Mouse (Mus musculus) urinary bladder, postnatal 10 days (tissue): ENCODE results near the gene Pacs2.
A peak's percentile ranks its signal among the peaks of the same experiment; 100 is the strongest.

Experiments used
- DNase-seq: peaks from one replicate; pipeline ENCODE4 v3.0.0; 2022; ENCODE audit warnings: low spot score

The Pacs2 gene

DNA sequence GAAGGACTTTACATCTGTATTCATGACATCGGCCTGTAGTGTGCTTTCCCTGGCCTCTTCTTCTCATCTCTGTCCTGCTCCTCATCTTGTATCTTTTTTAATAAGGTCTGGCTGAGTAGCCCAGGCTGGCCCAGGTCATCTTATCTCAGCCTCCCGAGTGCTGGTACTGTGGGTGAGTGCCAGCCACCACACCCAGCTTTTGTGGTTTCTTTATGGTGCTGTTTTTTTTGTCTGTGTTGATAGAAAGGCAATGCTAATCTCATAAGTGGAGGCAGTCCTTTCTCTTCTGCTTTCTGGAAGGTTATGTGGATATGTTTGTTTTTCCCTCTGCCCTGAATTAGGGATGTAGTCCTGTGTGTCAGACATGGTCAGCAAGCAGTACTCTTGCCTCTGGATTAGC lies 28.2 kb downstream of the Pacs2 start:
- DNase-seq = no peak

- no peak for DNase-seq
These were observed 30.8 kb downstream of the Pacs2 start for GRCm38 (mm10) chr12:113044916-113045677.

GRCm38 (mm10) chr12:113046861-113047260 lies 32.6 kb downstream of the Pacs2 start:
- DNase-seq = no peak

- DNase-seq = no peak
These were observed 33.8 kb downstream of the Pacs2 start for GRCm38 (mm10) chr12:113048103-113048502.

DNA sequence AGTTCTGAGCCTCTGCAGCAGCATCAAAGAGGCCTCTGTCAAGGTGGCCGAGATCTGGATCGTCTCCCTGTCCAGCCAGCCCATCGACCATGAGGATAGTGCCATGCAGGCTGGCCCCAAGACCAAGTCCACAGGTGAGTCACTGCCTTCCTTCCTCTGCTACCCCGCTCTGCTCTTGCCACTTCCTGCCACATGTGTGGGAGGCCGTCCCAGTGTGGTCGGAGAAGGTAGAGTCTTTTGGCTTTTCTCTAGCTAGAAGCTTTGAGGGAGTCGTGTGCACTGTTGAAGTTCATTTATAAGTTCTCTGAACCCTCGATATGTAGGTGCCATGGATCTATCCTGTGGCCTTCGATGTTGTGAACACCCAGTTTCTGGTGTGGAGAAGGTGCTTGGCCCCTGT lies 35.5 kb downstream of the Pacs2 start:
- DNase-seq = no peak

- no peak for DNase-seq
These were observed 36.4 kb downstream of the Pacs2 start for GRCm38 (mm10) chr12:113050671-113051070.

DNA sequence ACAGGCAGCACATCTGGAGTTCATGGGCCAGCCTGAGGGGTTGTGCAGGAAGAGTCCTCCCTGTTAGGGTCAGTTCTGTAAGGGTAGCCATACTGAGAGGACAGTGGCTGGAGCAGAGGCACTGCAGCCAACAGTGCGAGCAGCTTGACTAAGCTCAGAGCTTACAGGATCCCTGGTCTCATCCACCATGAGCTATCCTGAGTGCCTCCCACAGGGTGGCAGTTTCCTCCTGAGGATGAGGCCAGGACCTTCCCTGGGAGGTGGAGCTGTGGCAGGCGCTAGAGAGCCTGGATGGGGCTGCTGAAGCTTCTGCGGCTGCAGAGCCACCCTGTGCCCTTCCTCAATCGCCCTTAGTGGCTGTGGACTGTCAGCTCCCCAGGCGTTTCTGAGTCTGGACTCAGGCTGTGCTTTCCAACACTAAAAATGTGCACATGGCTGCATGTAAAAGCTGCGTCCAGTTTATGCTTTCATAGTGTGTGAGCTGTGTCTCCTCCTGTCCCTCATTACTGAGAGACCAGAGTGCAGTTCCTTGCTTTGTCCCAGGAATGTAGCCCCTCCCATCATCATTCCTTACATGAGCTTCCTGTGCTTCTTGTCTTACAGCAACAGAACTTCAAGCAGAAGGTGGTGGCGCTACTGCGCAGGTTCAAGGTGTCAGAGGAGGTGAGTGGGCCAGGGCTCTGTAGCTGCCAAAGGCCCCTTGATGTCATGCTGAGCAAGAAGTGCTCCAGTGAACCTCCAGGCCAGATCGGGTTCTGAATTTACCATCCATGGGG lies 37.5 kb downstream of the Pacs2 start:
- DNase-seq = no peak

DNA sequence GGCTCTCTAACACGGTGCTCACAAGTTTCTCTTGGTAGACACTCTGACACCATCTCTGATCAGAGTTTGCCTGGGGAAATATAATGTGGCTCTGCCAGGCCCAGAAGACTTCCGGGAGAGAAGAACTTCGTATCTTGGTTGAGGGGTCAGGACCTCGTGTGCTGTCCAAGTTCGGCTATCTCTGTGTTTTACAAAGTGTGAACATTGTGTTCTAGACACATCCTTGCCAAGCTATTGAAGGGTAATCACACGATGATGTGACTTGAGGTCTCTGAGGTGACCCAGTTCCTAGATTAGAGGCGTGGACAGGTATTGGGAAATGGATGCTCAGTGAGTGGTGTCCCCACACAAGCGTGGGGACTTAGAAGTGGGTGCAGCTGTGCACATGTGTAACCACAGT lies 41.8 kb downstream of the Pacs2 start:
- DNase-seq = no peak

- no peak for DNase-seq
These were observed 45.9 kb downstream of the Pacs2 start for GRCm38 (mm10) chr12:113060178-113060577.

GRCm38 (mm10) chr12:113061606-113062005 lies 47.3 kb downstream of the Pacs2 start:
- DNase-seq = no peak

- no peak for DNase-seq
These were observed 47.9 kb downstream of the Pacs2 start for GRCm38 (mm10) chr12:113062201-113062600.

DNA sequence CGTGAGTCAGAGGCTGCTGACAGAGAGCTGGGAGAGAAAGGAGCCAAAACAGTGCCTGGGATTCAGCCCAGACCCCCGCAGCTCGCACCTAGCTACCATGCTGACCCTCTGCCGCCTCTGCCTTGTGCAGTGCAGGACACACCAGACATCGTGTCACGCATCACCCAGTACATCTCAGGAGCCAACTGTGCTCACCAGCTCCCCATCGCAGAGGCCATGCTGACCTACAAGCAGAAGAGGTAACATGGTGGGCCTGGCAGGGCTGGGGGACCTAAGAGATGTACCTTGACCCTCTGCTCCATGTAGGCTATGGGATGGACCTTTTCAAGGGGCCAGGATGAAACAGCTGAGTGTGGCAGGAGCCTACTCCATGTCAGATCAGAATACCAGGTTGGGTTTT lies 49.4 kb downstream of the Pacs2 start:
- no peak for DNase-seq

- no peak for DNase-seq
These were observed 53.7 kb downstream of the Pacs2 start for GRCm38 (mm10) chr12:113068002-113068401.

- DNase-seq = no peak
These were observed 55.1 kb downstream of the Pacs2 start for GRCm38 (mm10) chr12:113069389-113069788.

DNA sequence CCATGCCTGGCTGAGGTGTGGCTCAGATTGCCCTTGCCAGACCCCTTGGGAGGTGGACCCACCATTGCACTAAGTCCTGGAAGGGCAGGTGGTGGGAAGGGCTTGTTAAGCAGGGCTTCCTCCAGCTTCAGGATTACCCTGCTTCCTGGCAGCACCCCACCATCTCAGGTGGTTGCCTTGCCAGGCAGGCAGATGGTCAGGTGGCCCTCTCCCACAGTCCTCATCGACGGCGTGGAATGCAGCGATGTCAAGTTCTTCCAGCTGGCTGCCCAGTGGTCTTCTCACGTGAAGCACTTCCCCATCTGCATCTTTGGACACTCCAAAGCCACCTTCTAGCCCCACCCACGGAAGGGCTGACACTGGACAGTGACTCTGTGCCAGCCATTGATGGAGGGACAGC lies 57.0 kb downstream of the Pacs2 start:
- no peak for DNase-seq

DNA sequence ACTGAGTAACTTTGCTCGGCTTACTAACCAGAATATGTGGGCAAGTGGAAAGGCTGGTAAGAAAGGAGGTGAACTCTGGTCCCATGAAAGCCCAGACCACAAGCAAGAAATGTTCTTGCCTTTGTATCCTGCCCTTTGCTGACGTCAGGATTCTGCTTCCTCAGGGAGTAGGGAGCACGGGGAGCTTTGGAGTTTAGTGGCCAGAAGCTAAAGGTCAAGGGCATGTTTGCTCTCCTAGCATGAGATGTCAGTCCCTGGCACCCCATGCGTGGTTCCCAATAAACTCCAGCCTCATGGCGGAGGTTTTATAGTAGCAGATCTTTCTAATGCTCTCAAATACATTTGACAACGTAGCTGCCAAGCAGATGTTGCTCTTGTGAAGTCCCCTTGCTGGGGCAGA lies 57.5 kb downstream of the Pacs2 start:
- no peak for DNase-seq

GRCm38 (mm10) chr12:113073420-113074328 lies 59.4 kb downstream of the Pacs2 start:
- DNase-seq = no peak

- DNase-seq = peak; percentile 35
These were observed 60.2 kb downstream of the Pacs2 start, which contains the start of gene Tex22 for GRCm38 (mm10) chr12:113074329-113075062. Tex22 (plus strand) TSS chr12:113074502.

- DNase-seq = peak; percentile 56
These were observed 60.8 kb downstream of the Pacs2 start for GRCm38 (mm10) chr12:113075063-113075454.

DNA sequence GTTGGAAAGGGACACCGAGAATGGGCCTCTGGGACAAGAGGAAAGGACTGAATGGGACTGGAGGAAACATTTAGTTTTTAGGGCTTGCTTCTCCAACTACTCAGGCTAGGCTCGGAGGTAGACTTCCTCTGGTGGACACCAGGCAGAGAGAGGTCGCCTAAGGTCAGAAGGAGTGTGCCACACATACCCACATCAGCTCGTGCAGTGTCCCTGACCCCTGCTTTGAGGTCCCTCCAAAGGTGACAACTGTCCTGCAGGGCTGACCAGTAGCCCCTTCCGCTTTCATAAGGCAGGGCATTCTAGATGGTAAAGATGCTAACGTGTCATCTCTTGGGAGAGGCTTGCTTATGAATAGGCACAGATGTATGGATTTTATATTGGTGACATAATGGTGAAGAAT lies 61.2 kb downstream of the Pacs2 start:
- DNase-seq = no peak

- DNase-seq = no peak
These were observed 73.0 kb downstream of the Pacs2 start for GRCm38 (mm10) chr12:113087276-113087675.

- DNase-seq = no peak
These were observed 73.7 kb downstream of the Pacs2 start for GRCm38 (mm10) chr12:113088026-113088425.
